Mouse (Mus musculus): Measurements from ENCODE around the gene Irf4. TPM values are rescaled to one million over a fixed set of nuclear protein-coding genes. Genes with fewer than 3 reads are reported as not detected.

The Irf4 gene
- total RNA-seq, 2 experiments from 2014 or later = 0.90 to 1.5 TPM

DNA sequence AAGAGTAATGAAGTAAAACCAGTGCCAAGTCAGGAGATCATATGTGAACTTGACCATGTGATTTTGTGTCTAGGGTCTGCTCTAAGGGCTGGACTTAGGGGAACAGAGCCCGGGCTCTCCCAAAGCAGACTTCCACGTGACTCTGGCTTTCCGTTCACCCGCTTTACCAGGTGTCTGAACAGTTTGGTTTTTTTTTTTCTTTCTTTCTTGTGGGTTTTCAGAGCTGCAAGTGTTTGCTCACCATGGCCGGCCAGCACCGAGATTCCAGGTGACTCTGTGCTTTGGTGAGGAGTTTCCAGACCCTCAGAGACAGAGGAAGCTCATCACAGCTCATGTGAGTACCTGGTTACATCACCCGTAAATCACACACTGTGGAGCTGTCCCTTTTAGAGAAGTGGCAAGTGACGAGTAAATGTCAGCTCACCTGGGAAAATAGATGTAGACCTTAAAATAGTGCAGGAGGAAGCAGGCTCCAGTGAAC is 12.2 kb downstream of the Irf4 start:
- DNase-seq (ENCODE audit: low spot score in 2 of 2) = no peak

DNA sequence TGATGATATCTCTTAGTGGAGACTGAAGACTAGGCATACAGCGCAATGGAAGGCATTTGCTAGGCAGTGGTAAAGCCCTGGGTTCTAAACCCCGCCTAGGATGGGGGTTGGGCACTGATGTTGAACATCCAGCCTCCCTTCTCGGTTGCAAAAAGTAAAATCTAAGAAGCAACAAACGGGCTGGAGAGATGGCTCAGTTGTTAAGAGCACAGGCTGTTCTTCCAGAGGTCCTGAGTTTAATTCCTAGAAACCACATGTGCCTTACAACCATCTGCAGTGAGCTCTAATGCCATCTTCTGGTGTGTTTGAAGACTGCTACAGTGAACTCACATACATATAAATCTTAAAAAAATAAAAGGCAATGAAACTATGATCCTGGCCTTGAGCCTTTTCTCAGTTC is 13.2 kb downstream of the Irf4 start:
- DNase-seq (ENCODE audit: low spot score in 2 of 2) = no peak

DNA sequence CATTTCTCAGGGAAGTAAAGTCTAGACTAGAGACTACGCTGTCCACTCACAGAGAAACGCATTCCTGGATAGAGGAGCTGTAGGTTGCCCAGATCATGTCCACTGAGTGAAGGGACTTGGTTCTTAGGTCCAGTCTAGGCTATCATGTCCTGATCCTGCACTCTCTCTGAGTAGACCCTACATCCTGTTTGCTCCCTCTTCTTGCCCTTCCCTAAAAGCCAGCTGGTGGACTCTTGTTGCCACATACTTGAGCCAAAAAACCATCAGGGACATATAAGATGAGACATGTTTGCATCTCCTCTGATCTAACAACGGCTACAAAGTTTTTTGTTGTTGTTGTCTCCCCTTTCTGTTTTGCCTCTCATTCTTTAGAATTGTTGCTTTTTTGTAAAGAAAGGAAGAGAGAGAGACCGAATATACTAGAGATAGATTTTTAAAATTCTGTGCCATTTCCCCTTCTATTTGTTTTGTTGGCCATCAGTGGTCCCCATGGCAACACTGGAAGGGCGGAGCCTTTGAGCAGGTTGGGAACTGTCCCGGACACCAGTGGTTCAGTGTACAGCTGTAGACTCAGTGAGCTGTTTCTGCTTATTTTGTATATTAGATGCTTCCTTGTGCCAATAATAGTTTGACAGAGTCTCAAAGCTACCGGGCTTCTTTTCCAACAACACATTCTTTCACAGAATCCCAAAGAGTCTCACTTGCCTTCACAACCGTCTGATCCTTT is 15.2 kb downstream of the Irf4 start:
- no peak for DNase-seq (ENCODE audit: low spot score in 2 of 2)

DNA sequence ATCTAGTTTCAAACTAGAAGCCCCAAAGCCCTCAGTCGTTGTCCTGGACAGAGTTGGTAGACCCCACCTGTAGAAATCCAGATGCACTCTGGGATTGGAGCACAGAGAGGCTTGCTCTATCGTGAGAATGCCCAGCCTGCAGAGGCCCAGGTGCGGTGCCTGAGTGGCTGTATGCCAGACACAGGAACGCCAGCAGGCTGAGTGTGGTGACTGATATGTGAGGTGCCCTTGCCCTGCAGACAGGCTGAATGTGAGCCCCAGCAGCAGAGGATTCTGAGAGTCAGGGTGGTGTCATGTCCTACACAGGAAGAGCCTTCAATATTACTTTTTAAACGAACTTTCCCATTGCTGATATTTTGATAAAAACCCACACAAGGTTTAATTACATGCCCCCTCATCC is 16.9 kb downstream of the Irf4 start:
- no peak for DNase-seq (ENCODE audit: low spot score in 2 of 2)

DNA sequence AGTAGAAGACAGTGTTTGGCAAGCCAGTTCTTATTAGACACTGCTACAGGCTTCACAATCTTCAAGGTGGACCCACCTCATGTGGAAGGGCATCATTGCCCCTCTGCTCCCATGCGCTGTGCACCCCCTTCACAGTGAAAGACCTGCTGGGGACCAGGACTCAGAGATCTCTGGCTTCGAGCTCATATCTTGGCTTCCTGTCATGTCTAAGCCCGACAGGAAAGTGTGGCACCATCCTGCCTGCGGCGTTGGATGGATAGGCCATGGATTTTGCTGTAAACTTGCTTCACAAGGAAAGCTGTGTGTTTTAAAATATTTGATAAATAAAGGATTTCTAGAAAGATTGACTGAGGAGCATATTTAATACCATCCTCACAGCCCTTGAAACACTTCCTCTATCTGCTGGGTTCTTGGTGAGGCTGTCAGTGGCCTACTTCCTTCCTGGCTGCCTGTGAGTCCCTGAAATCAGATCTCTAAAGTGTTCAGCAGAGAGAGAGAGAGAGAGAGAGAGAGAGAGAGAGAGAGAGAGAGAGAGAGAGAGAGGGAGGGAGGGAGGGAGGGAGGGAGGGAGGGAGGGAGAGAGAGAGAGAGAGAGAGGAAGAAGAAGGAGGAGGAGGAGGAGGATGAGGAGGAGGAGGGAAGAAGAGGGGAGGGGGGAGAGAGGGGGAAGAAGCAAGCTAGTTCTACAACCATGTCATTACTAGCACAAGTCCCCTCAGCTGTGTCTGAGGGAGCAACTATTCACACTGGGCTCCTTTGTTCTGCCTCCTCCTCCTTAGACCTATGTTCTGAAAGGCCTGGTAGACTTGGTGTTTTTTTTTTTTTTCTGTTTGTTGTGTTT is 17.8 kb downstream of the Irf4 start:
- no peak for DNase-seq (ENCODE audit: low spot score in 2 of 2)

DNA sequence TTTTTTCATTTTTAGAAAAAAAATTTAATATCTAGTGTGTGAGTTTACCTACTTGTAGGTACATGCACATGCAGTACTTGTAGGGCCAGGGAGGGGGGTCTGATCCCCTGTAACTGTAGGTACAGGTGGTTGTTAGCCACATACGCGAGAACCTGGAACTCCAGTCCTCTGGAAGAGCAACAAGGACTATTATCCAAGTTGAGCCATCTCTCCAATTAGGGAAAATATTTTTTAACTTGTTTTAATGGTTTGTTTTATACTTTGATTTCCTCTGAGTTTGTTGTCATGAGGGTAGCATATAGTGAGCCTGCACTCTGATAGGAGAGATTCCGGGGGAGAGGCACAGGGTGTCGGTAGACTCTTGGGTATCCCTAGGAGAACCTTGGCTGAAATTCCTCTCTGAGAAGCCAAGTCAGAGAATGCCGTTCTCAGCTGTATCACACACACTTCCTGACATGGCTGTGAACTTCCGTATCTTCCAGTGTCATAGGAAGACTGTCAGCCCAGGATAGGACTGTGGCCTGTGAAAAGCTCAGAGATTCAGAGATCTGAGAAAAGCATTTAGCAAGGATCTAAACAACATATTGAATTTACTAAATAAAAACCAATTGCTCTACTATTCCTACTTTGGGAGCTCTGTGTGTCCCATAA is 18.6 kb downstream of the Irf4 start:
- DNase-seq (ENCODE audit: low spot score in 2 of 2) = no peak

DNA sequence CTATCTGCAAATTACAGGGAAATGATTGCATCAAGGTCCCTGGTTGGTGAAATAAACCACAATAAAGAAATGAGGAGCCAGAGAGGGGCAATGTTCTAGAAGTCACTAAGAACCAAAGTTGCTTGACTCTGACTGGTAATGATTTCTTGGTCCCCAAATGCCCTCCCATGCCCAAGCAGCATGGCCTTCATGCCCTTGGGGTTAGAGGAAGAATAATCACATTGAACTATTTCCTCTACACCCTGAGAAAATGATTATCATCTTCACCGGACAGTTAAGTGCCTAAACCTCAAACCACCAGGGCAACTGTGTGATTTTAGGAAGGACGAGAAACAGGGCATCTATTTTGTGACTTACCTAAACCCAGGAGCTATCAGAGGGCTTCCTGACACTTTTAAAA is 27.0 kb downstream of the Irf4 start:
- no peak for DNase-seq (ENCODE audit: low spot score in 2 of 2)

DNA sequence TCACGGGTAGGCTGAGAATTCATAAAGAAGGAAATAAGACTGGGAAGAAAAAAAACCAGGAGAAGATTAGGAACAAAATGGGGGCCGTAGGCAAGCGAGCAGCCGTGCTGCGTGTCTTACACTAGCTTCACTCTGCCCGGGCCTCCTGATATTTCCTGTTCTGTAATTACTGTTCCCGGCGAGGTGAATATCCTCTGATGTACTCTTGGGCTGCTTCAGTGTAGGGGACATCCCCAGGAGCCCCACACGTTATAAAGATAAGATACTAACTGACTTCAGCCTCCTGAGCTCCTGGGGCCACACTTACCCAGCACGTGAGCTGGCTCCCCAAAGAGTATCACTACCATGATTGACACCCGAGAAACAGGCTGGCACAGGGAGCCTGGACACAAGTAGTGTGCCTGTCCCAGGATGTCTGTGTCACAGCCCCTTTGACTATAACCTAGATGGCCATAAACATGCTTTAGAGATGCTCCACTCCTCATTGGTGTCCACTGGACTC is 28.7 kb downstream of the Irf4 start:
- DNase-seq (ENCODE audit: low spot score in 2 of 2) = no peak

DNA sequence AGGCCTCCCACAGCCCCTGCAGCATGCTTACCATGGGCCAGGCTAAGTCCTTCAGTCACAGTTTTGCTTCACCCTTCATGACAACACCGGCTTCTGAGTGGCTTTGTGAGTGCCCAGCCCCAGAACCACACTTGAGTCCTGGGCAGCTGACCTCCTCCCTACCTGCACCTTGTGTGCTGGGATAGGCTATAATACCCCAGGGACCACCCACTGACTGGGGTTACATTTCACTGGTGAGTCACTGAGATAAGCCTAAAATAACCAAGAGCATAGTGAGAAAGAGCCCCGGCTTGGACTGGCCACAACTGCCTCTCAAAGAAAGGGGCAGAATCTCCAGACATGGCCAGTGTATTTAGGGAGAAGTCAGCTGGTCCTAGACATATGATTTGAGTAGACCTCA is 32.9 kb downstream of the Irf4 start:
- no peak for DNase-seq (ENCODE audit: low spot score in 2 of 2)

DNA sequence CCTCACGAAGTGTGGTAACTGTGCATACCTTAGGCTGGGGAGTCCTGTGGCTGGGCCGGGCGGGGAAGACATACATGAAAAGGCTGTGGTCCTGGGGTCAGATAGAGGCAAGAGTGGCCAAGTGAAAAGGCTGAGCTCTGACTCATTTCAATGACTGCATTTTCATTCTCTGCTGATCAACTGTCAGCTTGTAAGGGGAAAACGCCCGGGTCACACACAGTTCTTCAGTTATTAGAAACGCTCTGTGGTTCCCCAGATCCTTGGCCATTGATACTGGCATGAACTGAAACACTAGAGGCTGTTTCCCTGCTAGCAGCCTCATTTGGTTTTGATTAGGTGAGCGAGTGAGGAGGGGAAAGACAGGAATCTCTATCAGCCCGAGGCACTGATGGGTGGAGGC is 33.4 kb downstream of the Irf4 start:
- no peak for DNase-seq (ENCODE audit: low spot score in 2 of 2)

DNA sequence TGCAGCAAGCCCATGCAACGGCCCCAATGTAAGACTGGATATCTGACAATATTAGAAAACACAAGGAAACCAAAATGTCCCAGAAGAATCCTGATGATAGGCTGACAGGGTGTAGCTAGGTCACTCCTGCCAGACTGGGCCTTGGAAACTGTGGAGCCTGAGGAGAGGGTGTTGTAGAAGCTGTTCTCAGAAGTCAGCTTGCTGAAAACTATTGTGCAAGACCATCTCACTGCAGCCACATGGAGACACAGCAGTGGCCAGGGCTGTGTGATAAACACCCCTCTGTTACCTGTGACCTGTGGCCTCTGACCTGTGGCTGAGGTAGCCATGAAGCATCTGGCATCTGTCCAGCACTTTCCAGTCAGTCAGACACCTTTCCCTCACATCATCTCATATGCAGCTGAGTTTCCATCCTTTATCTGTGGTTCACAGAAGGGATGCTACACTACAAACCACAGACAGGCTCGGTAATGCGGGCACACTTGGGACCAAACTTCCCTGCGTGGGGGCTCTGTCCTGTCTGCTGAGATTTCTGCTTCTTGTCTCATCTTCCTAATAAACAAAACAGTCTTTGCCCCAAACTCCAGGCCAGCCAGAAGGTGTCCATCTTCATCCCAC is 36.5 kb downstream of the Irf4 start:
- no peak for DNase-seq (ENCODE audit: low spot score in 2 of 2)

DNA sequence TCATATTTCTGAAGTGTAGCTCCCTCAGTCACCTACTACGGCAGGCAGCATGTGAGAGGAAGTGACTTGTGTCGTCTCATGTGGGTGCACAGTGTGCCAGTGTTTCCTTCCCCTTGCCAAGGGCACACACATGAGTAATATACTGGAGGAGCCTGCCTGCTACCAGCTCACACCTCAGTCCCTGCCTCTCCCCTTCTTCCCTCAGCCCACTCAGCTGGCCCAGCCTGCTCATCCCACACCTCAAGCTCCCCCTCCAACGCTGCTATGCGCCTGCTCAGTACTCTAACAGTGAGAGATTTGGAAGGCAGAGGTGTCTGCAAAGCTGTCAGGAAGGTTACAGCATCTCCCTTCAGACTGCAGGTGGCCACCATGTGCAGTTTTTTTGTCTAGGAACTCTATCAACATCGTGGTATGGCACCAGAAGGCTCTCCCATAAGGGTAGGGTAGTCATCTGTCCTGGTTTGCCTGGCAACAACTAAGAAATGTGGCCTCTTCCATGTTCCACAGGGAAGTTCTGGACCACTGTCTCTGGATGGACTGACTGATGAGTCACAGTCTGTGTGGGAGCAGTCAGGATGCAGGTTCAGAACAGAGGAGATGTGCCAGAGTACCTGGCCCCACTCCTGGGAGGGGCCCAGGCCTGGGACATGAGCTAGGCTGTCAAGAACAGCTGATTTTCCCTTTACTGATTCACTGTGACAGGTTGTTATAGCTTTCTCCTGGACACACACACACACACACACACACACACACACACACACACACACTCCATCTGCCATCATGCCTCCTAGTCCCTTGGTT is 37.4 kb downstream of the Irf4 start:
- DNase-seq (ENCODE audit: low spot score in 2 of 2) = no peak

DNA sequence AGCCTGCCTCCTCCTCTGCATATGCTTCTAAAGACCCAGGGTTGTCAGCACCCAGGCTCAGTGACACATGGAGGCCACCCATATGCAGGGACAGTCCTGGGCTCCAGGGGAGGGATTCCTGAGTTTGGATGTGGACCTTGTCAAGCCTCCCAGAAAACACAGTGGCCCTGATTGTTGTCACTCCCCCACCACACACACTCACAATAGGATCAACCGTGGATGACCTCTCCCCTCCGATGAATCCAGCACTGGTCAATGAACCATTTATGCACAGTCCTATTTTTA is 38.0 kb downstream of the Irf4 start:
- no peak for DNase-seq (ENCODE audit: low spot score in 2 of 2)

DNA sequence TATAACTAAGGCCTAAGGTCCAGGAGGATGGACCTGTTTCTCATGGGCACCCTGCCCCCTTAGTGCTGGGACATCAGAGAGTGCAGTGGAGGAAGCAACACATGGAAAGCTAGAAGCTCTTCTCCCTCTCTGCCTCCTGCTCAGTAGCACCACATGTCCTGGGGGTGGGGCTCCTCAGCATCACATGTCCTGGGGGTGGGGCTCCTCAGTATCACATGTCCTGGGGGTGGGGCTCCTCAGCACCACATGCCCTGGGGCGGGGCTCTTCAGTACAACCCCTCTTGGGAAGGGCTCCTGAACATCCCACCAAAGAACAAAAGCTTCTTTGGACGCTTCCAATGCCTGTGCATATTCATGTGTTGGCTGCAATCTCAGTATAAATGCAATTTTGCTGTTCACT is 38.5 kb downstream of the Irf4 start:
- DNase-seq (ENCODE audit: low spot score in 2 of 2) = no peak

DNA sequence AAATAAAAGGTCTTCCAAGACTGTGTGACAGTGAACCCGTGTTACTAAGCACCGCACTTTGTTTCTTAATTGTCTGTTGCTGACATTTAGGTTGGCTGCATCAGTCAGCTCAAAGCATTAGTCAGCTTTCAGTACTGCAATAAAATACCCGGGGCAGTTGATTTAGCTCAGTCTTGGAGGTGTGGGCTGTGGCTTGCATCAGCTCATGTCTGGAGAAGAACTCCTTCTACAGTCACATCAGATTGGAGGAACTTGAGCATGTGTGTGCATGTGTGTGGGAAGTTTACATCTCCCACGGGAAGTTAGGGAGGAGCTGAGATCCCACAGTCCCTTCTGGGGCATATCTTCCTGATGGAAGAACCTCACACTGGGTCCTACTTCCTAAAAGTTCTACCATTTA is 38.9 kb downstream of the Irf4 start:
- no peak for DNase-seq (ENCODE audit: low spot score in 2 of 2)

DNA sequence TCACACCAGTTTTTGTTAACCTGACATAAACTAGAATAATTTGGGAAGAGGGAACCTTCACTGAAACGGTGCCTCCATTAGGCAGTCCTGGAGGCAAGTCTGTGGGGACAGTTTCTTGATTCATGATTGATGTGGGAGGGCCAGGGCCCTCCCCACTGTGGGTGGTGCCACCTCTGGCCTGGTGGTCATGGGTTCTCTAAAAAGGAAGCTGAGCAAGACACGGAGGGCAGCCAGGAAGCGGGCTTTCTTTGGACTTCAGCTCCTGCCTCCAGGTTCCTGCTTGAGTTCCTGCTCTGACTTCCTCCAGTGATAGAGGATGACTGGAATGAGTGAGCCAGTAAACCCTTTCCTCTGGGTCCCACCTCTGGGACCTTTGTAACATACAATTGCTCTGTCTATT is 39.4 kb downstream of the Irf4 start:
- DNase-seq (ENCODE audit: low spot score in 2 of 2) = no peak

DNA sequence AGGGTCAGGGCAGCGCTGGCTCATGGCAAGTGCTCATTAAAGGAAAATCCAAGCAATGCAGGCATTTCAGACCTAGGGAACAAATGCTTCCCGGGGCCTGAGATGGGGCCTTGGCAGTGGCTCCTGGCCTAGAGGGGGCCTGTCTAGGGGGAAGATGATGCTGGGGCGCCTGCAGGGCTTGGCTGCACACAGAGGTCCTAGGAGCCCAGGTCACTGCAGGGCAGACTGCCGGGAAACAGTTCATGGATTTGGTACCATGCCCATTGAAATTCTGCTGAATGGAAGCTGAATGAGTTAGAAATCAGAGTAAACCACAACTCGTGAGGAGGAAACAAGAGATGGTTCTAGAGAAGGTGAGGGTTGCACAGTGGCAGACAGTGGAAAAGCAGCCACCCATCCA is 41.0 kb downstream of the Irf4 start:
- no peak for DNase-seq (ENCODE audit: low spot score in 2 of 2)

DNA sequence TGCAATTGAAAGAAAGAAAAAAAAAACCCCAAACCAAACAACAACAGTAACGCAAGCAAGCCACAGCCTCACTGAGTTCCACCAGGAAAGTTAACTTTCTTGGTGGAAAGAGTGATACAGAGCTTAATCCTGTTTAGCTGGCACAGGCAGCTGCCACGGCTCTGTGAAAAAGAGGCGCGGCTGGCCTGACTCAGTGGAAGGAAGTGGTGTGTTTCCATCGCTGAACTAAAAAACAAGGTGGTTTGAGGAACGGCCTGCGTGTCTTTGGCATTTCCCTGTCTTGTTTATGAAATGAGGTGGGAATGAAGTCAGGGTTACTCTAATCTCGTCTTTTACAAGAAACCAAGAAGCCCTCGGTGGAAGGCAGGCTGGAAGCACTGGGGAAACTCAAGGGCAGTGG is 43.3 kb downstream of the Irf4 start:
- no peak for DNase-seq (ENCODE audit: low spot score in 2 of 2)

DNA sequence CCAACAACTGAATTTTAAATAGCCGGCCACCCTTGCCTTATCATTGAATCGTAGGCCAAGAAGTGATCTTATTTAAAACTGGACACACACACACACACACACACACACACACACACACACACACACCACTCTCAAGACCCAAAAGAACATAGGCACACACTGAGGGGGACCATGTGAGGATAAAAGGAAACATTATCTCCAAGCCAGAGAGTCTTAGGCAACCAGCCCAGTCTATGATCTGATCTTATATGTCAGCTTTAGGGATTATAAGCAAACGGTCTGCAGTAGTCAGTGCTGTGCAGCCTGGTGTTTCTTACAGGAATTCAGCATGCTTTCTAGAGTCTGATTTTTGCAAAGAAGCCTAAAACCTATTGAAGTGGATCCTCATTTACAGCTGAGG is 43.7 kb downstream of the Irf4 start:
- DNase-seq (ENCODE audit: low spot score in 2 of 2) = no peak

DNA sequence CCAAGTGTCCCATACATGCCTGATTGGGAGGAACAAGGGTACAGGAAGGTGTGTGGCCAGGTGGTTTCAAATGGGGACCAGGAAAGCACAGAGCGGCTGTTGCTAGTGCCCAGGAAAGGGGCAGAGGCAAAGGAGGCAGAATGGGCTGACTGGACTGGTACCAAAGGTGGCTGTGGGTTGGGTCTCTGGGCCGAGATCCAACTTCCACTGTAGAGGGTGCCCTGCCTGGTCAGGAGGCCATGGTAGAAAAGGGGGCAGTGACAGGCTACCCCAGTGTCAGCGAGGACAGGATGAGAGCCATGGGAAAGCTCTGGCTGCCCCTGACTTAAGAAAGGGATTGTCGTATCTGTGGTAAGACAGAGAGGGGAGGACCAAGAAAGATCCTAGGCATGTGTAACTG is 44.2 kb downstream of the Irf4 start:
- DNase-seq (ENCODE audit: low spot score in 2 of 2) = no peak

DNA sequence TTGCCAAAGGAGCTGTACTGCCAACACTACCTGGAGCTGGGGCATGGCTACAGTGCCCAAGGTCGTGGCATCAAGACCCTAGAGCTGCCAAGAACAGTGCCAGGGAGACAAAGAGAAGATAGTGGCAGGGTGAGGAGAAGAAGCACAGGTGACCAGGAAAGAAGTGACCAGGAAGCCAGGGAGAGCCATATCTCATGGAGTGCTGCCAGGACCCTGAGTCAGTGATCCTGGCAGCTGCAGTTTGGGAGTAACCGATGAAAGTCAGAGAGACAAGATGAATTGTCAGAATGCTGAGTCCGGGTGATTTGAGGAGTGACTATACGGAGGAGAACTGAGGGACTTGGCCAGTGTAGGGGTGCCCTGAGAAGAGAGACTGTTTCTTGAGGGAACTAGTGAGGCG is 44.6 kb downstream of the Irf4 start:
- DNase-seq (ENCODE audit: low spot score in 2 of 2) = no peak
